Mouse (Mus musculus) hindbrain, embryonic 16.5 days (tissue): ENCODE measurements at regions not wholly inside any gene's neighbourhood (a gene's known extent, or its start where the extent isn't known, plus 50 kb on each side); places are given as distances from the start of the nearest gene placed in this dataset.

ENCODE experiments used
- ATAC-seq: fragments of 200-750 bp; cut with Nextera tagmentation; 2 replicates; pipeline ENCODE4 v1.8.0; 2017; ENCODE audit warnings: moderate TSS enrichment, moderate library complexity
- H3K27ac ChIP-seq: fragments of 300-500 bp; sonication (generic); 2 replicates; pipeline ENCODE4 v1.5.1; 2014; ENCODE audit warnings: low read depth, mild to moderate bottlenecking, control low read depth, low read length, moderate library complexity
- H3K27me3 ChIP-seq: fragments of 300-500 bp; sonication (generic); replicated peaks from 2 replicates; pipeline ENCODE4 v1.6.1; 2014; ENCODE audit warnings: low read length; ENCODE audit not compliant: control insufficient read depth, insufficient read depth
- H3K36me3 ChIP-seq: fragments of 300-500 bp; sonication (generic); 2 replicates; pipeline ENCODE4 v1.6.1; 2014; ENCODE audit warnings: mild to moderate bottlenecking, low read length, moderate library complexity, mixed read lengths; ENCODE audit not compliant: control insufficient read depth, insufficient read depth
- H3K4me1 ChIP-seq: fragments of 300-500 bp; sonication (generic); 2 replicates; pipeline ENCODE4 v1.6.1; 2014; ENCODE audit warnings: low read depth, low read length; ENCODE audit not compliant: control insufficient read depth, insufficient read depth
- H3K4me2 ChIP-seq: fragments of 300-500 bp; sonication (generic); 2 replicates; pipeline ENCODE4 v1.6.1; 2014; ENCODE audit warnings: mild to moderate bottlenecking, low read length, control low read depth, moderate library complexity
- H3K4me3 ChIP-seq: fragments of 300-500 bp; sonication (generic); 2 replicates; pipeline ENCODE4 v1.5.1; 2014; ENCODE audit warnings: mild to moderate bottlenecking, low read length, control low read depth, moderate library complexity
- H3K9ac ChIP-seq: fragments of 300-500 bp; sonication (generic); 2 replicates; pipeline ENCODE4 v1.6.1; 2014; ENCODE audit warnings: low read depth, mild to moderate bottlenecking, control low read depth, low read length, moderate library complexity
- H3K9me3 ChIP-seq: fragments of 300-500 bp; sonication (generic); 2 replicates; pipeline ENCODE4 v1.6.1; 2014; ENCODE audit warnings: mild to moderate bottlenecking, low read length, moderate library complexity; ENCODE audit not compliant: control insufficient read depth
- WGBS: fragments of 180-500 bp; shearing (Covaris S2); extraction: QIAGEN DNeasy Blood & Tissue Kit; methylation state at CpG from one replicate; pipeline ENCODE4 v1.1.7; 2014; 5-methylcytosine and 5-hydroxymethylcytosine counted together

GRCm38 (mm10) chr7:76053843-76054242 lies 175.8 kb upstream of the Agbl1 start:
- no peaks in the 10 kb centered on the region for H3K27me3 ChIP-seq
- H3K27ac ChIP-seq = no peak overlapping the region
- H3K9me3 ChIP-seq = no peaks in the 10 kb centered on the region
- no peak overlapping the region for H3K4me2 ChIP-seq
- no peaks in the 10 kb centered on the region for H3K4me1 ChIP-seq
- no peaks in the 10 kb centered on the region for H3K36me3 ChIP-seq
- WGBS = 80% methylated on average over 3 of the region's 3 CpGs
- no peak for ATAC-seq
- no peak overlapping the region for H3K9ac ChIP-seq
- H3K4me3 ChIP-seq = no peak overlapping the region

GRCm38 (mm10) chr7:76099149-76099548 lies 130.5 kb upstream of the Agbl1 start:
- Histone ChIP-seq H3K9me3 (no peaks in the 10 kb centered on the region), H3K4me1 (no peaks in the 10 kb centered on the region), H3K9ac (no peak overlapping the region), H3K4me3 (no peak overlapping the region), H3K27me3 (no peaks in the 10 kb centered on the region), H3K4me2 (no peak overlapping the region), H3K36me3 (no peaks in the 10 kb centered on the region), H3K27ac (no peak overlapping the region)
- no peak for ATAC-seq
- 68% methylated on average over 1 of the region's 1 CpGs for WGBS

- no peak for ATAC-seq
Observed at GRCm38 (mm10) chr7:76121242-76121844, 108.3 kb upstream of the Agbl1 start.

GRCm38 (mm10) chr7:76127641-76128111 lies 102.0 kb upstream of the Agbl1 start:
- H3K36me3 ChIP-seq = no peaks in the 10 kb centered on the region
- no peak for ATAC-seq
- no peaks in the 10 kb centered on the region for H3K27me3 ChIP-seq
- no peak overlapping the region for H3K9ac ChIP-seq
- no peak overlapping the region for H3K4me2 ChIP-seq
- H3K4me3 ChIP-seq = no peak overlapping the region
- no peaks in the 10 kb centered on the region for H3K4me1 ChIP-seq
- H3K9me3 ChIP-seq = no peaks in the 10 kb centered on the region
- H3K27ac ChIP-seq = no peak overlapping the region
- 61% methylated on average over 2 of the region's 2 CpGs for WGBS

More at GRCm38 (mm10) chr7:76121242-76121844, 108.3 kb upstream of the Agbl1 start:
- WGBS = 68% methylated on average over 8 of the region's 8 CpGs
- no peak overlapping the region for H3K4me3 ChIP-seq
- H3K36me3 ChIP-seq = no peaks in the 10 kb centered on the region
- no peak overlapping the region for H3K4me2 ChIP-seq
- H3K9me3 ChIP-seq = no peaks in the 10 kb centered on the region
- H3K9ac ChIP-seq = no peak overlapping the region
- H3K4me1 ChIP-seq = no peaks in the 10 kb centered on the region
- H3K27me3 ChIP-seq = no peaks in the 10 kb centered on the region
- H3K27ac ChIP-seq = no peak overlapping the region

GRCm38 (mm10) chr7:76142455-76142854 lies 87.2 kb upstream of the Agbl1 start:
- Histone ChIP-seq H3K9me3 (no peaks in the 10 kb centered on the region), H3K4me2 (no peak overlapping the region), H3K9ac (no peak overlapping the region), H3K4me1 (no peaks in the 10 kb centered on the region), H3K27me3 (no peaks in the 10 kb centered on the region), H3K4me3 (no peak overlapping the region), H3K27ac (no peak overlapping the region), H3K36me3 (no peaks in the 10 kb centered on the region)
- no peak for ATAC-seq
- WGBS = 71% methylated on average over 4 of the region's 4 CpGs

- Histone ChIP-seq H3K4me1 (no peaks in the 10 kb centered on the region), H3K4me3 (no peak overlapping the region), H3K27ac (no peak overlapping the region), H3K9ac (no peak overlapping the region), H3K36me3 (no peaks in the 10 kb centered on the region), H3K9me3 (no peaks in the 10 kb centered on the region), H3K27me3 (no peaks in the 10 kb centered on the region), H3K4me2 (no peak overlapping the region)
- no peak for ATAC-seq
Observed at GRCm38 (mm10) chr7:76146385-76146784, 83.3 kb upstream of the Agbl1 start.

- ATAC-seq = no peak
- Histone ChIP-seq H3K4me2 (no peak overlapping the region), H3K27ac (no peak overlapping the region), H3K9me3 (no peaks in the 10 kb centered on the region), H3K36me3 (no peaks in the 10 kb centered on the region), H3K9ac (no peak overlapping the region), H3K4me1 (no peaks in the 10 kb centered on the region), H3K4me3 (no peak overlapping the region), H3K27me3 (no peaks in the 10 kb centered on the region)
- 37% methylated on average over 8 of the region's 8 CpGs for WGBS
Observed at GRCm38 (mm10) chr7:76156869-76157268, 72.8 kb upstream of the Agbl1 start.

GRCm38 (mm10) chr7:76164191-76164590 lies 65.5 kb upstream of the Agbl1 start:
- H3K9ac ChIP-seq = no peak overlapping the region
- no peaks in the 10 kb centered on the region for H3K9me3 ChIP-seq
- 100% methylated on average over 1 of the region's 1 CpGs for WGBS
- no peaks in the 10 kb centered on the region for H3K27me3 ChIP-seq
- no peak overlapping the region for H3K27ac ChIP-seq
- H3K4me2 ChIP-seq = no peak overlapping the region
- no peak overlapping the region for H3K4me3 ChIP-seq
- no peaks in the 10 kb centered on the region for H3K4me1 ChIP-seq
- no peak for ATAC-seq
- H3K36me3 ChIP-seq = no peaks in the 10 kb centered on the region

GRCm38 (mm10) chr7:76164735-76165630 lies 64.7 kb upstream of the Agbl1 start:
- H3K27ac ChIP-seq = no peak overlapping the region
- H3K9me3 ChIP-seq = no peaks in the 10 kb centered on the region
- H3K4me3 ChIP-seq = no peak overlapping the region
- no peaks in the 10 kb centered on the region for H3K36me3 ChIP-seq
- H3K9ac ChIP-seq = no peak overlapping the region
- H3K4me2 ChIP-seq = no peak overlapping the region
- H3K4me1 ChIP-seq = no peaks in the 10 kb centered on the region
- 74% methylated on average over 5 of the region's 5 CpGs for WGBS
- no peak for ATAC-seq
- no peaks in the 10 kb centered on the region for H3K27me3 ChIP-seq
